Mouse (Mus musculus) thymus, adult 2 months (tissue): ENCODE data around the gene Lrp10.

Experiments used
- CTCF ChIP-seq: fragments of 200-500 bp; IDR thresholded peaks from 2 replicates; pipeline ENCODE4 v1.5.1; 2012; ENCODE audit warnings: mild to moderate bottlenecking, control low read depth, low read length, moderate library complexity, borderline replicate concordance; ENCODE audit not compliant: control insufficient read depth, poor library complexity, insufficient read depth; ENCODE audit errors: extremely low read depth
- POLR2A ChIP-seq: fragments of 200-500 bp; IDR thresholded peaks from 2 replicates; pipeline ENCODE4 v1.6.1; 2012; ENCODE audit warnings: mild to moderate bottlenecking, low read length, control low read depth, moderate library complexity; ENCODE audit not compliant: control insufficient read depth, poor library complexity, insufficient read depth; ENCODE audit errors: extremely low read depth

DNA sequence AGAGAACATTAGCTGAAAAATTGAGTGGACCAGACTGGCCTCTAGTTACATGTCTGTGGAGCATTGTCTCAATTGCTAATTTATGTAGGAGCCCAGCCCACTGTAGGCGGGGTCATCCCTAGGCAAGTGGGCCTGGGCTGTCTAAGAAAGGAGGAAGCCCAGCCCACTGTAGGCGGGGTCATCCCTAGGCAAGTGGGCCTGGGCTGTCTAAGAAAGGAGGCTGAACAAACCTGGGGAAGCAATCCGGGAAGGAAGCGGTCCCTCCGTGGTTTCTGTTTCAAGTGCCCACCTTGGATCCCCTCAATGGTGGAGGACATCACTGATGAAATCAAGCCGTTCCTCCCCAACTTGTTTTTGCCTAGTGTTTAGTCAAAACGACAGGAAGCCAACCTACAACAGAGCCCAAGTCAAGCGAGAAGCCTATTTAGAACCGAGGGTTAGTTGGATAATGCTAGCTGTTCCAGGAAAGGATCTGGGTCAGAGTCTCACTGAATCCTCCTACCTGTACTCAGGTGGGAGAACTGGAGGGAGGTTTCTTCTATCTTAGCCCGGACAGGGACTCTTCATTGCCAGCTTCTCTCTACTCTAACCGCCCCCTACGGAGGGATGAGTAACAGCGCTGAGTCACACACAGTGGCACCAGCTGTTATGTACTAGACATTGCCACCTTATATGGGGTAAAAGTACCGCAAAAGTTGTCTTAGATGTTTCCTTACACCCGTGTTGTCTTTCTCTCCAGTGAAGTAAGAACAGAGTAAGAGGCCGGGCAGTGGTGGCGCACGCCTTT, 28.6 kb downstream of the Lrp10 start:
- no peak for TF ChIP-seq CTCF
- TF ChIP-seq POLR2A: no peak
